Mouse (Mus musculus) layer of hippocampus, adult 9-11 months (tissue): Measurements from ENCODE around the gene Serpinb3c.
"Not testable (repeated sequence)": the region's sequence is repeated elsewhere in the genome, so short reads cannot be mapped to it uniquely, and the experiment has no call there.

ENCODE experiments used
- DNase-seq: peaks from one replicate; pipeline ENCODE4 v3.0.0; 2022

The Serpinb3c gene

GRCm38 (mm10) chr1:107278261-107278660 lies at the start of gene Serpinb3c, which contains the start of gene Serpinb3b:
TSS of gene Serpinb3c (minus strand) at chr1:107278371.
TSS of gene Serpinb3b (minus strand) at chr1:107278361.
- DNase-seq, result not testable (repeated sequence)

DNA sequence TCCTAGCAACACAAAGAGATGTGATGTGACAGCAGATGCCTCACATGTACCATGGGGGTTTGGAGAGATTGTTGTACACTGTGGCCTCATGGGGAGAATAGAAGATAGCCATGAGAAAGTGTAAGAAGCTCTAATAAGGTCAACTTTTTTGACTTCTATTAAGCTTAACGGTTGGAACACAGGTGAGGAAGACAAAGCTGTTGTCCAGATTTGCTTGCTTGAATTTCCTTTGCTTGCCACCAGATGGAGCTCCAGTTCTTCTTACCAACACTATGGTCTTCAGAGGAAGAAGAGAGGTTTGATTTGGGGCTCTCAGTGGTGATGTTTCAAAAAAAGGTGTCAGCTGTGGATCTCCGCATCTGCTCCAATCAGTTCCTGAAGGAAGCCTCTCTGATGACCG lies 35.0 kb downstream of the Serpinb3c start:
- peak; percentile 2 for DNase-seq
